Mouse (Mus musculus) forebrain, embryonic 15.5 days (tissue): ENCODE measurements at regions not wholly inside any gene's neighbourhood (a gene's known extent, or its start where the extent isn't known, plus 50 kb on each side); places are given as distances from the start of the nearest gene placed in this dataset.
"Not testable (repeated sequence)": the region's sequence is repeated elsewhere in the genome, so short reads cannot be mapped to it uniquely, and the experiment has no call there.

Experiments
- ATAC-seq: fragments of 200-750 bp; cut with Nextera tagmentation; replicated peaks from 2 replicates; pipeline ENCODE4 v1.8.0; 2017; ENCODE audit warnings: mild to moderate bottlenecking, moderate TSS enrichment, moderate library complexity
- H3K27ac ChIP-seq: fragments of 300-500 bp; sonication (generic); replicated peaks from 2 replicates; pipeline ENCODE4 v1.5.1; 2015; ENCODE audit warnings: mild to moderate bottlenecking, inconsistent platforms
- H3K27me3 ChIP-seq: fragments of 300-500 bp; sonication (generic); 2 replicates; pipeline ENCODE4 v1.6.1; 2015; ENCODE audit warnings: inconsistent platforms
- H3K36me3 ChIP-seq: fragments of 300-500 bp; sonication (generic); 2 replicates; pipeline ENCODE4 v1.6.1; 2015; ENCODE audit warnings: mild to moderate bottlenecking, inconsistent platforms
- H3K4me1 ChIP-seq: fragments of 300-500 bp; sonication (generic); 2 replicates; pipeline ENCODE4 v1.6.1; 2015; ENCODE audit warnings: inconsistent platforms
- H3K4me2 ChIP-seq: fragments of 300-500 bp; sonication (generic); replicated peaks from 2 replicates; pipeline ENCODE4 v1.6.1; 2015; ENCODE audit warnings: mild to moderate bottlenecking, inconsistent platforms
- H3K4me3 ChIP-seq: fragments of 300-500 bp; sonication (generic); 2 replicates; pipeline ENCODE4 v1.5.1; 2015; ENCODE audit warnings: mild to moderate bottlenecking, inconsistent platforms
- H3K9ac ChIP-seq: fragments of 300-500 bp; sonication (generic); replicated peaks from 2 replicates; pipeline ENCODE4 v1.6.1; 2015; ENCODE audit warnings: mild to moderate bottlenecking, inconsistent platforms
- H3K9me3 ChIP-seq: fragments of 300-500 bp; sonication (generic); 2 replicates; pipeline ENCODE4 v1.6.1; 2016; ENCODE audit warnings: inconsistent platforms
- WGBS: fragments of 180-500 bp; shearing (Covaris S2); methylation state at CpG from one replicate; pipeline ENCODE4 v1.1.7; 2015; ENCODE audit warnings: mixed read lengths; 5-methylcytosine and 5-hydroxymethylcytosine counted together

DNA sequence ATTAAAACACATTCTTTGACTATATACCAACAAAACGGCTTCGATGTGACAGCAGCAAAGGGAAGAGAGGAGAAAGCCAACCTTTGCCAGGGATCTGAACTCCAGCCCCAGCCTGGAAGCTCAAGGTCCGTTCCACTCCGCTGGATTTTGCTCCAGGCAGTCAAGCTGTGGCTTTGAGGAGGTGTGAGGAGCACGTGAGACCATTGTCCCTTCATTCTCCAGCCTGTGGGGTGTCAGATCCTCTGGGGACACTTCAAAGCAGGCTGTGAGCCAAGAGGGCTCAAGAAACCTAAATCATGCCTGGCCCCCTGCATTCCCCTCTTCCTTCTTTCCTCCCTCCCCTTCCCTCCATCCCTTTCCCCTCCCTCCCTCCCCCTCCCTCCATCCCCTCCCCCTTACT is 154.9 kb upstream of the Rpl38 start:
- no peaks in the 10 kb centered on the region for H3K27me3 ChIP-seq
- H3K9ac ChIP-seq = no peak overlapping the region
- peaks cover 10% of the 10 kb centered on the region for H3K4me1 ChIP-seq
- no peak overlapping the region for H3K27ac ChIP-seq
- no peak for ATAC-seq
- no peak overlapping the region for H3K4me3 ChIP-seq
- WGBS = 22% methylated on average over 5 of the region's 5 CpGs
- H3K9me3 ChIP-seq = no peaks in the 10 kb centered on the region
- H3K4me2 ChIP-seq = no peak overlapping the region
- H3K36me3 ChIP-seq = no peaks in the 10 kb centered on the region

DNA sequence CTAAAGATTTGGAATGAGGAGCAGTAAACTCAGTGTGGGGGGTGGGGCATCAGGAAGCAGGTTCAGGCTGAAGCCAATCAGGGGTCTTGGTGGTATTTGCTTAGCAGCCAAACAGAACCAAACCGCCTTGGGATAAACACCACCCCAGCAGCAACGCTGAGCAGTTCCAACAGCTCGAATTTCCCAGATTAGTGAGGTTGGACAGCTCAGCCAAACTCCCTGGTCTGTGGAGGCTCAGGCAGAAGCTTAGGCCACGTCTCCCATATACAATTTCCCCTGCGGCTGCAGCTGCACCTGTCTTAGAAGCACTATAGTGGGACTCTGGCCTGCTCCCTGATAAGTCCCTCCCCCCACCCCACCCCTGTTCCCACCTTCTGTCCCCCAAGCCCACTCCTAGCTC is 156.3 kb upstream of the Rpl38 start:
- WGBS = 28% methylated on average over 5 of the region's 5 CpGs
- Histone ChIP-seq H3K36me3 (no peaks in the 10 kb centered on the region), H3K4me2 (no peak overlapping the region), H3K4me3 (no peak overlapping the region), H3K9me3 (no peaks in the 10 kb centered on the region), H3K27ac (no peak overlapping the region), H3K4me1 (peaks cover 10% of the 10 kb centered on the region), H3K27me3 (no peaks in the 10 kb centered on the region), H3K9ac (no peak overlapping the region)
- ATAC-seq = no peak

DNA sequence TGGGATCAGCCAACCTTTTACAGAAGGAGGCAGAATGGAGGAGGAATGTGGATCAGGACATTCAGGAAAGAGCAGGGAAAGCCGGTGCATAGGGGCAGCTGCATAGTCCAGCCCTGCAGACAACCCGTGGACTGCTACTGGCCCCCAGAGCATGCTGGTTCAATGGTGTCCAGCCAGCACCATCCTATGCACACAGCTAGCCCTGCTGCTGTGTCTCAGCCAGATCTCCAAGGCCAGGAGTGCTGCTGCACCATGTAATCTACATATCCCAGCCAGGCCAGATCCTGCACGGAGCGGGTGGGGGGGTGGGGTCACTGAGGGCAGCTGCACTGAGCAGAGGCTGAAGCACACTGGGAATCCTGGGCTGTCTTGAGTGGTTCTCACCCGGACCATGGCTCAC is 165.8 kb upstream of the Rpl38 start:
- H3K27me3 ChIP-seq = no peaks in the 10 kb centered on the region
- WGBS = 22% methylated on average over 5 of the region's 5 CpGs
- H3K4me2 ChIP-seq = no peak overlapping the region
- no peak for ATAC-seq
- H3K27ac ChIP-seq = no peak overlapping the region
- H3K9me3 ChIP-seq = no peaks in the 10 kb centered on the region
- H3K4me1 ChIP-seq = peaks cover 12% of the 10 kb centered on the region
- H3K36me3 ChIP-seq = no peaks in the 10 kb centered on the region
- H3K4me3 ChIP-seq = no peak overlapping the region
- H3K9ac ChIP-seq = no peak overlapping the region

DNA sequence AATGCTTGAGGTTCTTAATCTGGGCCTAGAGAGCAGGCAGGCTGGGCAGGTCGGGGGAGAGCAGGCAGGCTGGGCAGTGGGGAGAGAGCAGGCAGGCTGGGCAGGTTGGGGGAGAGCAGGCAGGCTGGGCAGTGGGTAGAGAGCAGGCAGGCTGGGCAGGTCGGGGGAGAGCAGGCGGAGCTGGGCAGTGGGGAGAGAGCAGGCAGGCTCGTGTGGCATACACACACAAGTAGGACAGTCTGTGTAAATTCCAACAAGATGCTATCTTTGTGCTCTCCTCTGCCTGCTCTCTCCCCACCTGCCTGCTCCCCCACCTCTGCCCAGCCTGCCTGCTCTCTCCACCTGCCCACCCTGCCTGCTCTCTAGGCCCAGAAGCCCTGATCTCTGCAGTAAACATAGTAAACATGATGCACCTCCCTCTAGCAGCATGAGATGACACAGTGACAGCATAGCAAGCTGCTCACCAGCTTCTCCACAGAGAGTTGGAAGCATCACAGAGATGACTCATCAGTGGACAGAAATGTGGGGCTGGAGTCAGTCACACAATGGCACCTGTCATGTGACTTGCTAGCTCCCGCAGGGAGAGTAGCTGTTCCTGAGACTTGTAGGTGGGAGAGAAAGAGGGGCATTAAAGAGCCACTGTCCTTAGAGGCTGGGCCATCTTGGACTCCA is 166.3 kb upstream of the Rpl38 start:
- no peak for ATAC-seq
- no peak overlapping the region for H3K4me2 ChIP-seq
- H3K27me3 ChIP-seq = no peaks in the 10 kb centered on the region
- no peaks in the 10 kb centered on the region for H3K9me3 ChIP-seq
- no peaks in the 10 kb centered on the region for H3K36me3 ChIP-seq
- H3K9ac ChIP-seq = no peak overlapping the region
- no peak overlapping the region for H3K4me3 ChIP-seq
- H3K27ac ChIP-seq = no peak overlapping the region
- WGBS = 36% methylated on average over 5 of the region's 5 CpGs
- H3K4me1 ChIP-seq = peaks cover 12% of the 10 kb centered on the region

DNA sequence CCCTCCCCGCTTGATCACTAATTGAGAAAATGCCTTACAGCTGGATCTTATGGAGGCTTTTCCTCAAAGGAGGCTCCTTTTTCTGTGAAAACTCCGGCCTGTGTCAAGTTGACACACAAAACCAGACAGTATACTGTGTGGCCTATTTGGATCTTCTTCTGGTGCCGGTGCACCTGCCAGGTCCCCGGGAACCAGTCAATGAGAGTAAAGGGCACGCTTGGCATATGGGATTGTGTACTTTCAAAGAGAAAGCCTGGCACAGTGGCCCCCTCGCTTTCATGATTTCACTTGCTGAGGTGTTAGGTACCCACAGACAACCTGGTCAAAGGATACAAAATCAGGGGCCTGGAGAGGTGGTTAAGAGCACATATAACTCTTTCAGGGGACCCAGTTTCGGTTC is 167.9 kb upstream of the Rpl38 start:
- Histone ChIP-seq H3K4me3 (no peak overlapping the region), H3K9ac (no peak overlapping the region), H3K9me3 (no peaks in the 10 kb centered on the region), H3K27me3 (no peaks in the 10 kb centered on the region), H3K36me3 (no peaks in the 10 kb centered on the region), H3K27ac (peak overlapping the region; percentile 87; the same call in 1 of the 2 replicates), H3K4me2 (no peak overlapping the region), H3K4me1 (peaks cover 22% of the 10 kb centered on the region)
- 93% methylated on average over 7 of the region's 7 CpGs for WGBS
- no peak for ATAC-seq

DNA sequence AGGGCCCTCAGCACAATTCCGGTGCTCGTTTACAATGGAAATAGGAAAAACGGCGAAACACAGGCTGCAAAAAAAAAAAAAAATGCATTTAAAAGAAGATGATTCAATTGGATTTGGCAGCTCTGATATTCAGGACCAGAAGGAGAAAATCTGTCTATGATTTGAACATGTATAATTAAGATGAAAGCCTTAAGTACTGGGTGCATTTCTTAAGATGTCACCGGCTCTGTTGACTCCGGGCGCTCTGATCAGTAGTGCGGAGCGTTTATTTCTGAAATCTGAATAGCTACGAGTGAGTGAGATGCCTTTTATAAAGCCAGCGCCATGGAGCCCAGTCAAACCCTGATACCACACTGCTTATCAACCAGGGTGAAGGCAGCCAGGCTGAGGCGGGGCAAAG is 168.7 kb upstream of the Rpl38 start:
- Histone ChIP-seq H3K4me3 (no peak overlapping the region), H3K9ac (0 out of 2 replicates have a peak overlapping the region, but pooled peaks have one; percentile 22), H3K4me2 (no peak overlapping the region), H3K4me1 (peaks cover 28% of the 10 kb centered on the region), H3K36me3 (no peaks in the 10 kb centered on the region), H3K27ac (peak overlapping the region; percentile 87), H3K27me3 (no peaks in the 10 kb centered on the region), H3K9me3 (no peaks in the 10 kb centered on the region)
- 51% methylated on average over 12 of the region's 12 CpGs for WGBS
- ATAC-seq = no peak

DNA sequence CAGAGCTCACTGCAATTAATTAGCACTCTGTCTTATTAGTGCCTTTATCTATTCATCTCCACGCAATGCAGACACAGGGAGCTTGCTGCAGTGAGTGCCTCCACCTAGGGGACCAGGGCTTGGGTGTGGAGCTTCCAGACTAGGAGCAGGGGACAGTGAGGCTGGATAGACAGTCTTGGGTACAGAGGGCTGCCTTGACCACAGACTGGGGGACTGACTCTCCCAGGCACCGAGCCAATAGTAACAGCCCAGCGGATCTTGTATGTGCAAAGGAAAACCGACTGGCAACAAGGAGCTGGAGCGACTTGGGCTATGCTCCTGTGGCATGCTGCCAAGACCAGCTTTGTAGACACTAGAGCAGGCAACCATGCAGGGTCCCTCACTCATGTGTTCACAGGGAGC is 172.8 kb upstream of the Rpl38 start:
- H3K4me3 ChIP-seq = no peak overlapping the region
- ATAC-seq = peak; percentile 84
- H3K4me1 ChIP-seq = peaks cover 28% of the 10 kb centered on the region
- H3K4me2 ChIP-seq = 0 out of 2 replicates have a peak overlapping the region, but pooled peaks have one; percentile 4
- 9% methylated on average over 5 of the region's 5 CpGs for WGBS
- no peaks in the 10 kb centered on the region for H3K9me3 ChIP-seq
- H3K36me3 ChIP-seq = no peaks in the 10 kb centered on the region
- H3K27me3 ChIP-seq = no peaks in the 10 kb centered on the region; the same call in 1 of the 2 replicates
- H3K27ac ChIP-seq = peak overlapping the region; percentile 53
- H3K9ac ChIP-seq = no peak overlapping the region

DNA sequence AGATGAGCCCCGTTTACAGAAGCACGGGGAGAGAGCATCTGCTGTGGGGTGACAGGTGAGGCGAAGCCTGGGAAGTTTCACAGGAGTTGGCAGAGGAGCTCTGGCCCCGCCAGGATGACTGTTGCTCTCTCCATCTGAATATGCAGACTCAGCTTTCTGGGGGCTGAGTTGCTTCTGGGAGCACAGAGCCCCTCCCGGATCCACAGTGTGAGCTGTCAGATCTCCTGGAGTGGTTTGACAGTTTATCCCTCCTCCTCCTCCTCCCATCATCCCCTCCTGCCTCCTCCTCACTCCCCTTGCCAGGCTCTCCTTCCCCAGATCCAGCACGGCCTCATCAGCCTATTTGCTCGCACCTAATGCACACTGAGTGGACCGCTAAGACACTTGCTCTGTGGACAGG is 181.9 kb upstream of the Rpl38 start:
- Histone ChIP-seq H3K36me3 (no peaks in the 10 kb centered on the region), H3K27ac (no peak overlapping the region), H3K9me3 (no peaks in the 10 kb centered on the region), H3K9ac (no peak overlapping the region), H3K4me1 (peaks cover 24% of the 10 kb centered on the region), H3K4me3 (no peak overlapping the region), H3K4me2 (no peak overlapping the region), H3K27me3 (no peaks in the 10 kb centered on the region)
- ATAC-seq = peak; percentile 57; the same call in 1 of the 2 replicates
- 50% methylated on average over 8 of the region's 8 CpGs for WGBS

DNA sequence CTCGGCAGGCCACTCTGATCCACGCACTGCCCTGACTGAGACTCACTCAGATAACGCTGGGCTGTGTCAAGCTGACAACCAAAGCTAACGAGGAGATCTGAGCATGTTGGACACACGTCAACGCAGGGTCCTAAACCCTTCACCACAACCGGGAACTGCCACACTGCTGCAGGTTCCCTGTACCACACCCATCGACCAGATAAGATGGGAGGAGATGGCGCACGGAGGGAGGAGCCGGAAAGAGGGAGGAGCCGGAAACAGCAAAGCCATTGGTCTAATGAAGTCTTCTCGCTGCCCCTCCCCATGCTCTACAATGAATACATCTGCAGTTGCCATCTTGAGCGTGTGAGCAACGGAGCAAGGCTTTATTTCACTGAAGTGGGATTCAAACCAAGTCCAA is 182.9 kb upstream of the Rpl38 start:
- Histone ChIP-seq H3K9me3 (no peaks in the 10 kb centered on the region), H3K9ac (no peak overlapping the region), H3K4me2 (no peak overlapping the region), H3K27ac (no peak overlapping the region), H3K4me1 (peaks cover 24% of the 10 kb centered on the region), H3K27me3 (no peaks in the 10 kb centered on the region), H3K36me3 (no peaks in the 10 kb centered on the region), H3K4me3 (no peak overlapping the region)
- WGBS = 59% methylated on average over 15 of the region's 15 CpGs
- ATAC-seq = no peak

DNA sequence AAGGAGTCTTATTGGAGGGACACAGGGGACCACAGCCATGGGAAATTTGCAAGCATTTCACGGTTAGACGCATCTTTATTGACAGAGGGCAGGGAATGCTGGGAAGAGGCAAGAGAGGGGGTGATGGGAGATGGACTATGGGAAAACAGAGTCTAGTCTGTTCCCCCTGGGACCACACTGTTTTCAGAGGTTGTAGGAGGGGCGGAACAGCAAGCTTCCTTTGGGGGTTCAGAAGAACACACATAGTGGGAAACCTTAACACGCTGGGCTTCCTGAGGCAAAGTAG is 183.7 kb upstream of the Rpl38 start:
- no peak for ATAC-seq
- no peak overlapping the region for H3K27ac ChIP-seq
- H3K27me3 ChIP-seq = no peaks in the 10 kb centered on the region
- H3K4me1 ChIP-seq = peaks cover 24% of the 10 kb centered on the region
- no peak overlapping the region for H3K4me3 ChIP-seq
- H3K9ac ChIP-seq = no peak overlapping the region
- H3K36me3 ChIP-seq = no peaks in the 10 kb centered on the region
- no peaks in the 10 kb centered on the region for H3K9me3 ChIP-seq
- H3K4me2 ChIP-seq = no peak overlapping the region
- 65% methylated on average over 4 of the region's 4 CpGs for WGBS

DNA sequence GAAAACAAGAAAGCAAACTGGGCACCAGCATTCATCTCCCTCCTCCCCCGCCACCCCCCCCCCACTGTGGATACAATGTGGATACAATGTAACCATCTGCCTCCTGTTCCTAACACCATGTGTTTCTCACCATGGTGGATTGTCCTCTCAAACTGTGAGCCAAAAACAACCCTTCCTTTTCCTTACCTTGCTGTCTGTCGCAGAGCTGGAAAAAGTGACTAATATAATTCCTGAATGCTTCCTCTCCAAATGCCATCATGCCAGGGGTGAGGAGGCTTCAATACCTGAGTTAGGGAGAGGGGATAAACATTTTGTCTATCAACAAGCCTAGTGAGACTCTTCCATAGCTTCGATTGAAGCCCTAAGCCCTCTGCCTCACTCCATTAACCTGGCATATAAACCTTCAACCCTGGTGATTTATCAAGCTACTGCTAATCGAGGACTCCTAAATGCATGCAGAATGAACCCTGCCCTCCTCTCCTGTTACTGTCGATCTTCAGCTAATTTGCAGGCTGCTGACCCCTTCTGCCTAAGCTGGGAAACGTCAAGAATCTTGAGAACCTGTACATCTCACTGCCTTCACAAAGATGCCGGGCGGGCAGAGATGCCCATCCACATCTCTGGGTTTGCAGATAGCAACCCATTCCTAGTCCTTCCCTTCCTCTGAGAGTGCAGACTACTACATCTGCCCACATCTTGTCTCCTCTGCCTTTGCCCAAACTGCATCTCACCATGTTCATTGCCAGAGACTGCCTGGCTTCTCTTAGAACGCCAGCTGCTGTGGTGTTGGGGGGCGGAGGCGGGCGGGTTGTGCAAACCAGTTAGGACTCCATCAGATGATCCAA is 184.3 kb upstream of the Rpl38 start:
- Histone ChIP-seq H3K36me3 (no peaks in the 10 kb centered on the region), H3K27me3 (no peaks in the 10 kb centered on the region), H3K4me1 (peaks cover 26% of the 10 kb centered on the region), H3K27ac (no peak overlapping the region), H3K4me3 (no peak overlapping the region), H3K9ac (no peak overlapping the region), H3K9me3 (no peaks in the 10 kb centered on the region), H3K4me2 (no peak overlapping the region)
- no peak for ATAC-seq
- 66% methylated on average over 12 of the region's 12 CpGs for WGBS

DNA sequence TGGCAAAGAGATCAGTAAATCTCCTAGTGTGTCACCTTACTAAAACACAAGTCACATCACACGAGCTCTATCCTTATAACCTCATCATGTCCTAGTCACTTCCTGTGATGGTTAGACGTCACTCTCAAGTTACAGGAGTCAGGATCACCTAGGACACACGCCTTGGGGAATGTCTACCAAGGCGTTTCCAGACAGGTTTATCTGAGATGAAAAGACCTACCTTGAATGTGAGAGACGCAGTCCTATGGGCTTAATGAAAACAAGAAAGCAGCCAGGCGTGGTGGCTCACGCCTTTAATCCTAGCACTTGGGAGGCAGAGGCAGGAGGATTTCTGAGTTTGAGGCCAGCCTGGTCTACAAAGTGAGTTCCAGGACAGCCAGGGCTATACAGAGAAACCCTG is 185.0 kb upstream of the Rpl38 start:
- H3K27ac ChIP-seq, H3K36me3 ChIP-seq, H3K27me3 ChIP-seq, ATAC-seq, H3K9me3 ChIP-seq, H3K4me2 ChIP-seq, H3K9ac ChIP-seq, H3K4me3 ChIP-seq: not testable (repeated sequence)
- 93% methylated on average over 7 of the region's 7 CpGs for WGBS
- peaks cover 26% of the 10 kb centered on the region for H3K4me1 ChIP-seq

DNA sequence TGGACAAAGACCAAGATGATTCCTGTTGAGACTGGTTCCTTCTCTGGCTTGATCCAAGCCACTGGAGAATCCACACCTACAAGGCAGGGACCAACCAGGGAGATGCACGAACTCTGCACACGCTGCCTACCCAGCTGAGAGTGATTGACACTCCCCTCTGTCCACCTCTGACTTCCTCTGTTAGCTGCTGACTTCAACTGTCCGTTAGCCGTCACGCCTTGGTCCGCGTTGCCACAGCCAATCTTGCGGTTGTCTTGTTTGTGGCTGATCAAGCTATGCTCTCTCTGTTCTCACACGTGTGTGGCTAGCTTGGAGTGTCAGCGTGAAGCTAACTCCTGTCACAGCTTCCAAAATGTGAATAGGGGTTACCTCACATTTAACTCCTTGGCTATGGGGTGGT is 186.3 kb upstream of the Rpl38 start:
- Histone ChIP-seq H3K4me2 (no peak overlapping the region), H3K4me1 (peaks cover 21% of the 10 kb centered on the region), H3K4me3 (no peak overlapping the region), H3K27ac (no peak overlapping the region), H3K27me3 (no peaks in the 10 kb centered on the region), H3K36me3 (no peaks in the 10 kb centered on the region), H3K9ac (no peak overlapping the region), H3K9me3 (no peaks in the 10 kb centered on the region)
- ATAC-seq = no peak
- WGBS = 82% methylated on average over 10 of the region's 10 CpGs
